Mouse (Mus musculus) WW6 (cell line): Measurements from ENCODE around the gene Abl1.

ENCODE experiments used
- DNase-seq: peaks from one replicate; pipeline ENCODE4 v3.0.0-alpha.2; 2013; ENCODE audit warnings: low read depth, low spot score

Gene Abl1

DNA sequence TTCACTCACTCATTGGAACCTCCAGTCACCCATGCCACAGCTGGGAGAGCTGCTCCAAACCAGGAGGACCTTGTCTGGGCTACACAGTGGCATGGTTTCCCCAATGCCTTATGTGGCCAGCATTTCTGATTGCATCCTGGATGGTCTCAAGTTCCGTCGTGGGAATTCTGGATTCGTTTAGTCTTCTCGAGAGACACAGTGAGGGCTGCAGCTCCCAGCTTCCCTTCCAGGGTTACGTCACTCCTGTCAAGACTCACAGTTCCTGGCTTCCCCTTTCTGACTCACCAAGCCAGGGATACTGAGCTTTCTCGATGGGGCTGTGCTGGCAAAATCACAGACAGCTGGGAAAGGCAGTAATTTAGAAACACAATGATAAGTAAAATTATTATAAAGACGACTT is 54.0 kb downstream of the Abl1 start:
- DNase-seq, result no peak

DNA sequence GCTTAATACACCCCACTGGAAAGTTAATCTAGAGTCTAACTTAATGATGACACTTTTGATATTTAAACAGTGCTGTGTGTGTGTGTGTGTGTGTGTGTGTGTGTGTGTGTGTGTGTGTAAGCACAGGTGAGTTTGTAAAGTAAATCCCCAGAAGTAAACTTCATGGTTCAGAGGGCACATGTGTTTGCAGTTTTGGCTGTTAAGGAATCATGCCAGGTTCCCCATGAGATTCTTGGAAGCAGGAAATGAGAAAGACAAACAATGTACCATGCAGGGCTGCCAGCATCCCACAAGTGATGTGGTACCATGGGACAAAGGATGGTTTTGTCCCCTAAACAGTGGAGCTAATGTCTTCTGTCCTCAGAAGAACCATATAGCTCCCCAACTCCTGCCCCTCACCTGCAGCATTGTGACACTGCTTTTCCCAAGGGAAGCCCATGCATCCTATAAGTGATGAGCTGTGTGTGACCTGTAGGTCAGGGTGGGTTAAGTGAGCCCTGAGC is 57.6 kb downstream of the Abl1 start:
- no peak for DNase-seq

DNA sequence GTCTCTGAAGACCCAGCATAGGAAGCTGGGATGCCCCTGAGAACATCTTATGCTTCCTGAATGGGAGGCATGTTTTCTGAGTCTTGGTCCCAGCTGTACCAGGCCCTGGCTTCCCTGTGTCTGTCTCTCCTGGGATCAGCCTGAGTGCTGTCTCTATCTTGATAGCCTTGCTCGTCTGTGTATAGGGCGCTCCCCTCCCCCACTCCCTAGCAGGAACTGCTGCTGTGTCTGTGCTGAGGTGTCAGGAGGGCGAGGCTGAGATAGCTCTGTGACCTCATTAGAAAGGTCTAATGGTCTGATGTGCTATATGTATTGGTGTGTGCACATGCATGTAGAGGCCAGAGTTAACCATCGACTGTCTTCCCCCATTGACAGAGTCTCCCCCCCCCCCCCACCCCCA is 58.7 kb downstream of the Abl1 start:
- DNase-seq, result no peak

DNA sequence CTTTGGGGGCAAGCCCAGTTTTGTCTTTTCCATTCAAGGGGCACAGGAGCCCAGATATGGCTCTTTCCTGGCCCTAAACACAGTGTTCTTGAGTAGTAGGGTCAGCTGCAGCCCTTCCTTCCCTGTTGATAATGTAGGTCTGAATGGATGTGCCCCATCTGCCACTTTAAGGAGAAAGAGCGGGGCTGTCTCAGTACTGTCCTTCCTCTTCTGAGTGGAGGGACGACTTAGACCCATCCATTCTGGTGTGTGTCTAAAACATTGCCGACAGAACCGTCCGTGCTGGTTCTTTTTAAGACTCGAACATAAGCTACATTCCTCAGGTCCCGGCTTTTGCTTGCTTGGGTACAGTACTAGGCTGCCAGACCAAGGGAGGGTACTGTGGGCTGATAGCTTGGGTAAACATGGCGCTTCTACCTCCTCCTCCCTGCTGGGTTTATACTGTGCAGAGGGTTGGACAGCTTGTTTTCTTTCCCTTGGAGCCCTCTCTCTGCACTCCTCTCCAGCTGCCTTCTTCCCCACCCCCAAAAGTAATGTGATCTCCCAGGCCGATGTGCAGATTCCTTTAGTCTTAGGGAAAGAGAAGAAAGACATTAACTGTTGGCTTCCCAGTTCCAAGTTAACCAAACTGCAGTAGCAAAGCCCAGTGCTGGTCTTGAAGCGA is 61.0 kb downstream of the Abl1 start:
- no peak for DNase-seq

DNA sequence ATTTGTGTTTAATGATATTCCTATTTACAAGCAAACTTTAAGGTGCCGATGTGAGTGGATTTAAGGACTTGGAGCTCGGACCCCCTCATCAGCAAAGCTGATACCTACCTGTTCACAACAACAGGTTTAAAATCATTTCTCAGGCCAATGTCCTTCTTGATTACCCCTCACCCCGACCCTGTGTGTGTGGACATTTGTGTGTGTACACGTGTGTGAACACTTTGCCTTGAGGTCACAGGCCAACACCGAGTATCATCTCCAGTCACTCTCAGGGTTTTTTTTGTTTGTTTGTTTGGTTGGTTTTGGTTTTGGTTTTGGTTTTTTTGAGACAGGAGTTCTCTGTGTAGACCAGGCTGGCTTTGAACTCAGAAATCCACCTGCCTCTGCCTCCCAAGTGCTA is 62.0 kb downstream of the Abl1 start:
- DNase-seq, result no peak

DNA sequence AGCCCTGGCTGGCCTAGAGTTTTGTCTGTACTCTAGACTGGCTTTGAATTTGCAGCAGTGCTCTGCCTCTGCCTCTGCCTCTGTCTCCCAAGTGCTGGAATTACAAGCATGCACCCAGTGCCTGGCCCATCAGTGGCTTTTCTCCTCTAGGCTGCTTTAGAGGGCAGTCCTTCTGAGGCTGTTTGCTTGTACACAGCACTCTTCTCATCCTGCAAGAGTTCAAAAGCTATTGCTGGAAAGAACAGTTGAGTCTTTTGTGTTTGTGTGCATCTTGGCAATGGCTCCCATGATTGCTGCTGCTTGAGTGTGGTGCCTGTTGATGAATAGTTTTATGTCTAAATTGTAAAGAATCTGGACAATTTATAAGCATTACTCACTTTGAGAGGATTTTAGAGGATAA is 69.3 kb downstream of the Abl1 start:
- no peak for DNase-seq

DNA sequence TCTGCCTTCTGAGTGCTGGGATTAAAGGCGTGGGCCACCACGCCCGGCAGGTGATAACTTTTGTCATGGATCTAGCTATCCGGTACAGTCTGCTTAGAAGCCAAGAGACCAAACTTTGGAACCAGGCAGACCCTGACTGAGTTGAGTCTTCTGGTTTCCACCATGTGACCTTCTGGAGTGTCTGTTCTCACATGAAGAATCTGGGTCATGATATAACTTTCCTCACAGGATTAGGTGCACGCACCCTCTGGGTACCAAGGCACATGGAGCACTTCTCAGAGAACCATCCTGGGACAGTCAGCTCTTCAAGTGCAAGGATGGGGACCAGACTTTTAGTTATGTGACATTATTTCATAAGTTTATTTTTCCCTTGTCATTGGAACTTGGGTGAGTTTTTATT is 70.8 kb downstream of the Abl1 start:
- no peak for DNase-seq

DNA sequence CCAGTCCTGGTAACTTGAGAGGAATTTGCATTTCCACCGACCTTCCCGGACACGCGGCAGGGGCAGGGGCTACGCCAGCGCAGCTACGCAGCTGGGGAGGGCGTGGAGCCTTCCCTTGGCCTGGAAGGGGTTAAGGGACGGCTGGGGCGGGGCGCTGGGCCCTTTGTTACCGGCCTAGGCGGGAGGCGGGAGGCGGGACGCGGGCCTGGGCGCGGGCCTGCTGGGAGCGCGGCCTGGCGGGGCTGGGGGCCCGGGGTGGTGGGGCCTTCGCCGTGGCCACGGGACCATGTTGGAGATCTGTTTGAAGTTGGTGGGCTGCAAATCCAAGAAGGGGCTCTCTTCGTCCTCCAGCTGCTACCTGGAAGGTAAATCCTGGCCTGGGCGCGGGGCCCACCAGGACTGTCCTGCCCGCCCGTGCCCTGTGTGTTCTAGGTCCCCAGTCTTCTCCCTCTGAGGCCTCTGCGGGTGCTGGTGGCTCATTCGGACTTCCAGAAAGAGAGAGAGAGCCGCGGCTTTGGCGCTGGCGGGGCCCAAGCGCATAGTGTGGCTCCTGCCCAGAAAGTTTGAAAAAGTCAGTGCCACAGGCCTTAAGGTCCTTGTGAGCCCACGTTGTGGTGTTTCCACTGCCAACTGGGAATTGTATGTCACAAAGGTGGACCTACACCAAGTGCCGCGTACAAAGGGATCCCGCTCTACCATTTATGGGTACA is 71.7 kb downstream of the Abl1 start:
- peak; percentile 67 for DNase-seq

DNA sequence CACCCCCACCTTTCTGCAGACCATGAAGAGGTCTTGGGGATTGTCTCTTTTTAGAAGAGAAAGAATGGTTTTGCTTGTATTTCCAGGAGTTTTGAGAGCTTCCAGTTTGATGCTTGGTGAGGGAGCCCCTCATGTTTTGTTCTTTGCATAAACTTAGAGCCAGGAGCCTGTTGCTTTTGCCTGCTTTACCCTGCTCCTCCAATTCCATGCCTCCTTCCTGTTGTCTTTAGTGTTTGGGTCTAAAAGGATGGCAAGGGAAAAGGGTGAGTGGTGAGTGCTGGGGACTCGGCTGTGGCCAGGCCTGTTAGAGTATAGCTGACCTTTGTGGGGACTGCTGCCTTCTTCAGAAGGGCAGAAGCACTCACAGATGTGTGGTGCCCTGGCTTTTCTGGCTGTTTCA is 72.3 kb downstream of the Abl1 start:
- DNase-seq, result no peak

DNA sequence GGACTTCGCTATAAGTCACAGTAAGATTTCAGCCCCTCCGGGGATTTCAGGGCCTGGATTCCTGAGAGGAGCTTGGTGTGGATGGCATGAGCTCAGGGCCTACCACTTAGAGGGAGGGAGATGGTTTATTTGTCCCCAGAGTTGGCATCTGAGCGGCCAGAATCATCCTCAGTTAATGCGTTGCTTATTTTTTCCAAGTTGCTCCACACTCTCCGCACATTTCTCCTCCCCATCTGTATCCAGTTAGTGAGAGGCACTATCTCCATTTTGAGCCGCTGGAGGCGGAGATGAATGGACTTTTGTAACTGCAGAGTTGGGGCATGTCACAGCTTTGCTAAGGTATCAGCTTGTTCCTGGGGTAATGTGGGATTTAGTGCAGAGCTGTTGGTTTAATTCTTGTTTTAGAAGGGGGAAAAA is 72.9 kb downstream of the Abl1 start:
- no peak for DNase-seq

DNA sequence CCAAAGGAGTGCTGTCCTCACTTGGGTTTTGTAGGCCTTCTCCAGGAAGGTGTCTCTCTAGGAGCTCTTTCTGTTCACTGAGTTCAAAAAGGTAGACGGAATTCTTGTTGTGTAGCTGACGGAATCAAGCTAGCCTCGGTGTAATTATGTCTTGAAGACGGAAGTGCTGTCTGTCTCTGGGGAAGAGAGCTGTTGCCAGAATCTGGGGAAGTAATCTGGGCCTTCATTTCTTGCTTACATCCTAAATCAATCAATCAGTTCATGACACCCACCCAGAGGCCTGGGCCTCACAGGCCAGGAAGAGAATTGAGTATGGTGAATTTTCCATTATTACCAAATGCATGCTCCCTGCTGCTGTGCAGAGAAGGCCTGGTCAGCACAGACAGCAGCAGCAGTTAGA is 73.4 kb downstream of the Abl1 start:
- no peak for DNase-seq

DNA sequence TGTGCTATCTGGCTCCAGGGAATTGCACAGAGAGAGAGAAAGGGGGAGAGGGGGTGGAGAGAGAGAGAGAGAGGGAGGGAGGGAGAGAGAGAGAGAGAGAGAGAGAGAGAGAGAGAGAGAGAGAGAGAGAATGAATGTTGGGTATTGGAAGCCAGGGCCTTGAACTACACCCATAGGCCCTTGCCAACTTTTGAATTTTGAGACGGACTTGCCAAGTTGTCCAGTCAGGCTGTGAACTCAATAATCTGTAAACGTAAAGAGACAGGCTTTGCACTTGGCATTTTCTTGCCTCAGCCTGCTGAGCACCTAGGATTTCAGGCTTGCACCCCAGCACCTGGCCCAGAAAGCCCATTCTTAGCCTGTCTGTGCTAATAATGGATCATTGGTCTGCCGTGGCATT is 74.0 kb downstream of the Abl1 start:
- no peak for DNase-seq

DNA sequence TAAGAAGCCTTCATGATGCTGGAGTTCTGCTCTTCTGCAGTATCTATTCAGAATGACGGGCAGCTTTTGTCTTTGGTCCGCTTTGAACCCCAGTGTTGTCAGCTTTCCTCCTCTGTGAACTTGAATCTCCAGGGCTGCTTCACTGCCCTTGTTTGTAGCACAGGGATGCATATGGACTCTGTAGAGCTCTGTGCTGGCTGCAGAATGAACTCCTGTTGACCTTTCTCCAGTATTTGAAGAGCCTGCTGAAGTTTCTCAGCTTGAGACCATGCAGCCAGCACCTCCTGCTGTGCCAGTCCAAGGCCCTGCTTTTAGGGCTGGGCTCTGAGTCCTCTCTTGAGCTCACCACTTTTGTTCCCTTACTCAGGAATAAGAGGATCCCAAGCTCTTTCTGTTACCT is 74.7 kb downstream of the Abl1 start:
- DNase-seq, result no peak

DNA sequence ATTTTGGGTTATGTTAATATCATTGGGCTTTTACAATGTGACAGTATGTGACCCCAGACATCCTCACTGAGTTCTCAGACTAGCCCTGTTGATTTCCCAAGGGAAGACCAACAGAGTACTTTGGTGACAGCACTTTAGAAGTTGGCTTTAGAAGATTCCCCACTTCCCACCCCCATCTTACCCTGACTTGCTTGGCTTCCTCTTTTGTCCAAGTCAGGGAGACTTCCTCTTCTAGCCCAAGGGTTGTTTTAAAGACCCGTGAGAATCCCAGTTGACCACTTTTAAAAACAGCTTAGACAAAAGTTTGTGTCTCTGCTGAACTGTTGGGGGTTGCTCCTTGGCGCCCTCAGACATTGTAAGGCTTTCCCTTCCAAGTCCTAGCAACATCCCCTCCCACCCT is 75.1 kb downstream of the Abl1 start:
- DNase-seq, result no peak

DNA sequence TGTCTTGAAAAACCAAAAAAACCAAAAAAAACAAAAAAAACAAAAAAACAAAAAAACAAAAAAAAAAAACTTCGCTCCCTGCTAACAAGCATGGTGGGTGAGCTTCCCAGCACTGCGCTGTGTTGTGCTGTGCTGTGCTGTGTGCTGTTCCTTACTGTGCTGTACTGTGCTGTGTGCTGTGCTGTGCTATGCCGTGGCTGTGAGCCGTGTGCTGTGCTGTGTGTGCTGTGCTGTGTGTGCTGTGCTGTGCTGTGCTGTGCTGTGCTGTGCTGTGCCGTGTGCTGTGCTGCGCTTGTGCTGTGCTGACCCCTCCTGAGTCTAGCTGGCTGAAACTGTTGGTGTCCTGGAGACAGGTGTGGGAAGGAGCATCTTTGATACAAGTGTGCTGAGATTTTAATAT is 78.9 kb downstream of the Abl1 start:
- DNase-seq, result no peak

DNA sequence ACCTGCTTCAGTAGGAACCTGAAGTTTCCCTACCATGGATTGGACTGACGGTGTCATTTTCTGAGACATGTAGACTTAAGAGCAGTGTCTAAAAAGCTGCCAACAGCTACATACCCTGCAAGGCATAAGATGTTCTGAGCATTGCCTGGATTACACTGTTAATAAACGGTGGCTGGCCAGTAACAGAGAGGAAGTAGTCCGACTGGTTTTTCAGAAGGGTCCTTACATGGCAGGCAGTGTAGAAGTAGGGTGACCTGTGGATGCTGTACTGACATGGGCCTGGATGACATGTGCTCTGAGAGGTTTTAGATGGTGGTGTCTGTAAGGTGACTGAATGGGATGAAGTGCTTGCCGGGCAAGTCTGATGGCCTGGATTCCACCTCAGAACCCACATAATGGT is 79.6 kb downstream of the Abl1 start:
- no peak for DNase-seq

DNA sequence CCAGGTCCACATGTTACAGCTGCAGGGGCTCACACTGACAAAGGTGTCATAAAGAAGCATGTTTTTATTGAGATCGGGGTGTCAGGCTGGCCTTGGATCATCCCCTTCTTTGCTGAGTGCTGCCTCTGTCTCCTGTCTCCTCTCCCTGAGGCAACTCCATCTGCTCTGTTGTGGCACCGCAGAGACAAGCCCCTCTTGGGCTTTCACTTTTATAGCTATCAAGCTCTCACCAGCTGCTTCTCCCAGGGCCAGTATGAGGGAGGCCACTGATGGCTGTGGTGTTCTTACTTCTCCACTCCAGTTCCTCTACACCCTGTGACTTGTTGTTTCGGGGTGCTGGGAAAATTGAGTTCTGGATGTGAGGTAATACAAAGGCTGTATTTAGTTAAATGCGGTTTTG is 80.9 kb downstream of the Abl1 start:
- DNase-seq, result no peak

DNA sequence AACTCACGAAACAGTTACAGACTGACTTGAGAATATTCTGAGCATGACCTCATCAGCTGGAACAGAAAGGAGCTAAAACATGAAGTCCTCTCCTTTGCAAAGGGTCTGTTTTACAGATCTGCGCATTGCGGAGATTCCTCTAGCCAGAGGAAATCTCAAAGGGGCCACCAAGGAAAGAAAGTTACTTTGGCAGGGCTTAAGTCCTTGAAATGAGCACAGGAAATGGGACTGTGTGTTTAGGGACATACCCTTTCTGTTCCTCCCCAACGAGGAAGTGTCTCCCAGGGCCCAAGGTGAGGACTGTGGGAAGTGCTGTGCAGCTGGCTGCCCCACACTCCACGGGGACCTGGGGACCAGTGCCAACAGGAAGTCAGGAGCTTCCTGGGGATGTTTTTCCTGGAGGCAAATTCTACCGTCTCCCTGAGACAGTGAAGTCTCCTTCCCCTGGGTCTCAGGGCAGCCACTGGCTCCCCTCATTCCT is 81.5 kb downstream of the Abl1 start:
- no peak for DNase-seq

DNA sequence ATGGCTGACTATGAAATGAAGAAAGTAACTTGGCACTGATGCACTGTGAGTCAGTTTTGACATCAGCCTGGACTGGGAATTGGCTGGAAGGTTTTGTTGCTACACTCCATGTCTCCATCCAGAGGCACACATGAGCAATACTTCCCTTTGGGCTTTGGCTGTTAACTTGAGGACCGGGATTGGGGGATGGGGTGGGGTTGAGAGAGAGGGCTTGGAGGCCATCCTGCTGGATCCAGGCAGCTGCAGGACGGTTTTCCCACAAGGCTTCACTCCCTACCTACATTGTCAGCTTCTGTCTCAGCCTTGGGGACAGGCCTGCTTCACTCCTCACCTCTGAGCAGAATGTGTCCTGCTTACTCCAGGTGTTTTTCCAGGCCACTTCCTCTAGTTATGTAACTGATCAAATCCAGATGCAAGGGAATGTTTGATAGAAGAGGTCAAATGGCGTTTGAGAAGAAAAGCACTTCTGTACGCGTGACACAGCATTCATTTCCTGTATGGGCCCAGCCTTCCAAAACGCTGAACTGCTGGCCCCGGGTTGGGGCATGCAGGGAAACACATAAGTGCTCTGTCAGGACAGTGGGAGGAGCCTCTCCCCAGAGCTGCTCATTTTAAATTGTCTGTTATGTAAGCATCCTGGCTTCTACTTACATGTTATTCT is 82.7 kb downstream of the Abl1 start:
- DNase-seq, result no peak

DNA sequence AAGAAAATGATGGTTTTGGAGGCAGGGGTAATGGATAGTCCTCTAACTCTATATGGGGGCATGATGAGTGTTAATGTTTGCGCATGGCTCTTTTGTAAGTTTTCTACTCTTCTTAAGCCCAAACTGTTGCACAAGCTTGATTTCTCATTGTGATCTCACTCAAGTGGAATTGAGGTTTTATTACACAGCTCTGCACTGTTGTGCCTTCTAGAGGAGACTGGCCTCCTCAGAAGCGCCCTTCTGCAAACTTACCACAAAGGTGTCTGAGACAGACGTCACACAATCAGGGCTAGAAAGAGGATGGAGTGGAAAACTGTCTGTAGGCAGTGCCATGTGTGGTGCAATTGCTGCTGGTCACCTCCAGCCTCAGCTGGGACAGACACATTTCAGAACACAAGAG is 88.3 kb downstream of the Abl1 start:
- no peak for DNase-seq

DNA sequence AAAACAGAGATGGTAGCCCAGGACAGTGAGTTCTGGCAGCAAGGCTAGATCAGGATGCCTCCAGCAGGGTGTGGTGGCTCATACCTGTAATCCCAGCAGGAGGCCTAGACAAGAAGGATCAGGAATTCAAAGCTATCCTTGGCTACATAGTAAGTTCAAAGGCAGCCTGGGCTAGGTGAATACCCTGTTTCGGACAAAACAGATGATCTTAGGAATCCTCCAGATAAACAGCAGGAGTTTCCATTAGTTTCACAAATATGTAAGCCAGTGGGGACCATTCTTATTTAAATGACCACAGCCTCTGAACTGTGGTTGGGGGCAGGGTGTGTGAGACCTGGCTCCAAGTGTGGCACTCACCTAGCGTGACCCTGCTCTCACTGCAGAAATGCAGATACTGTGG is 91.1 kb downstream of the Abl1 start:
- DNase-seq, result peak; percentile 34

DNA sequence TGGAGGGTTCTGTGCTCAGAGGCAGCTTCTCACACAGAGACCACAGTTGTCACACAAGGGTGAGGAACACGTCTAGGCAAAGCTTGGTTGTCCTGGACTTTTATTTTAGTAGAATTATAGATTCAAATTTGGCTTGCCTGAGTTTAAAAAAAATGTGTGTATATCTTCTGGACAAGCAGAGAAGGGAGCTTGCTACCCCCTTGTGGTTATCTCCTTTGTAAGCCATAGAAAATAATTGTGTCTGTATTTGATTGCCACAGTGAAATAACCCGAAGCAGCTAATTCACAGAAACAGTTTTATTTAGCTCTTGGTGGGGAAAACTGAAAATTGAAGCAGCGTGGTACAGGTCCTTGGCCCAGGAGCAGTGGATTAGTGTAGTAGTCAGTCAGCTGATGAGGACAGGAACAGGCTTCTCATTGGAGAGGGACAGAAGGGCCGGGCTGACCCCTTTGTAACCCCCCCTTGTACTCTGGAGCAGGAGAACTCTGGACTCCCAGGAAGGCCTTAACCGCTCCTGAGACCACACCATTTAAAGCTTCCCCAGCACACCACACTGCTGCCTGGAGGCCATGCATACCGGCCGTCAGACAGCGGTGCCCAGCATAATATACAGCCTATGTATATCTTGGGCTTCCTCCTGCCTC is 94.9 kb downstream of the Abl1 start:
- DNase-seq, result no peak
